Mouse (Mus musculus) adrenal gland, adult 10 weeks (tissue): ENCODE results near the gene Gm20547. TPM values are rescaled to one million over a fixed set of nuclear protein-coding genes. Genes with fewer than 3 reads are reported as not detected.

Experiments used
- polyA plus RNA-seq: library from polyadenylated mRNA; stranded (reverse); fragments of 350-450 nt; fragmentation: Illumina TruSeq; extraction: RNeasy Lipid Tissue Mini Kit (QIAGEN cat#74804); gene quantifications from one replicate; pipeline ENCODE4 v1.2.3, GENCODE M21; 2014; ENCODE audit warnings: low read depth, low replicate concordance

The Gm20547 gene
- 1.3 TPM for polyA plus RNA-seq

DNA sequence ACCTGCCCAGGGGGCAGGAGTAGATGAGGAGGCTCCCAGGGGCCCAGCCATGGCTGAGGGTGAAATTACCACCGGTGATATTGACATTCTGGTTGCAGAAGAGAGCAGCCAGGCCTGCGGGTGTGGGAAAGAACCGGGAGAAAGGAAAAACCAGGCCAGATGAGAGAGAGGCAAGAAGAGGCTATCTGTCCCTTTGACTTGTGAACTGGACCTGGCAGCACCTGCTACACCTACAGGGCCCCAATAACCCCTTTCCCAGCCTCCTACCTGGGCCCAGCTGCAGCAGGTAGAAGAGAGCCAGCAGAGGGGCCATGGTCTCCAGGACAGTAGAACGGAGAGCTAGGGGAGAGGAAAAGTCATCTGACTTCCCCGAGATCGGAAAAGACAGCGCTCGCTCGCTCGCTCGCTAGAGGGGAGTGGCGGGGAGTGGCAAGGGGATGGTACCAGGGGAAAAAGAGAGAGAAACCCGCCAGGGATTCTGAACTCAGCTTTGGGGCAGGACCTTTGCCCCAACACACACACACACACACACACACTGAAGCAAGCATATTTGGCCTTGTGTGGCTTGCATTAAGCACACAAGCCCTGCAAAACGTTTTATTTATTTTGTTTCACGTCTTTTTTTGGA, at the start of gene Gm20547:
TSS of gene Gm20547 (minus strand) at position 360 of the 628 bp plus-strand sequence.

DNA sequence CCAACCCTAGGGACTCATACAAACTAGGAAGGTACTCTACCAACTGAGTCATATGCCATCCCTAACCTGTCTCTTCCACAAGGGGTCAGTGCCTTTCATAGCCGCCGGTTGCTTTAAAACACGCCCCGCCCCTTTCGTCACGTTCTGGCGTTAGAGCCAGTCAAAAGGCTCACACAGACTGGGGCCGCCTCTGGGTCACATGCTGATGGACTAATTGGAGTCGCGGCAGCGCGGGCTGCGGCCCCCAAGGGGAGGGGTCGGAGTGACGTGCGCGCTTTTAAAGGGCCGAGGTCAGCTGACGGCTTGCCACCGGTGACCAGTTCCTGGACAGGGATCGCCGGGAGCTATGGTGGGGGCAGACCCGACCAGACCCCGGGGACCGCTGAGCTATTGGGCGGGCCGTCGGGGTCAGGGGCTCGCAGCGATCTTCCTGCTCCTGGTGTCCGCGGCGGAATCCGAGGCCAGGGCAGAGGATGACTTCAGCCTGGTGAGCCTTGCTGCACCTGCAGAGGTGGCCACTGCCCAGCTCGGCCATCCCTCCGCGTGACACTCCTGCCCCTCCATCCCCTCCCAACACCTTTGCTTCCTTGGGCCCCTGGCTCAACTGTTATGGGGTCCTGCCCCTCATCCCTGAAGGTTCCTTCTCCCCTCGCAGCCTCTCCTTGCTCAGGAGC, 49.4 kb upstream of the Gm20547 start, which contains the start of gene Neu1:
TSS of gene Neu1 (plus strand) at position 193 of the 674 bp plus-strand sequence.

GRCm38 (mm10) chr17:34913930-34914665, 32.3 kb upstream of the Gm20547 start, which contains the start of gene Slc44a4:
Gene Slc44a4, plus strand, starts transcription at chr17:34914466.

DNA sequence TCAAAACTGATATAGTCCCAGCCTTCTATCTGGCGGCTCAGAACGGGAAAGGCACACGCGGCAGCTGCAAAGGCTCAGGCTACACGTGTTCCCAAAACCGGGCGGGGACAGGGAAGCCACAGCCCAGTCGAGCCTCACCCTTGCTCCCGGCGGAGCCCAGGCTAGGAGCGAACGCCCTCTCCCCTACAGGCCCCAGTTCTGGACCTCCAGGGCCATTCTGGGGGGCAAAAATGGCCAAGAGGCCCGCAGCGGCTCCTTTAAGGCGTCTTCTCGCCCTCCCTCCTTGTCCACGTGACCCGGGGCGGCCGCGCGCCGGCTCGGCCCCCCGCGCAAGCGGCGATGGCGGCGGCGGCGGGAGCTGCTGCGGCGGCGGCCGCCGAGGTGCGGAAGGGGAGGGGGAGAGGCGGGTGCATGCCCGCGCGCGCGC, 16.3 kb upstream of the Gm20547 start, which contains the start of the genes C2 and Ehmt2:
TSS of gene C2 (minus strand) at position 106 of the 427 bp plus-strand sequence.
TSS of gene Ehmt2 (plus strand) at position 310 of the 427 bp plus-strand sequence.

DNA sequence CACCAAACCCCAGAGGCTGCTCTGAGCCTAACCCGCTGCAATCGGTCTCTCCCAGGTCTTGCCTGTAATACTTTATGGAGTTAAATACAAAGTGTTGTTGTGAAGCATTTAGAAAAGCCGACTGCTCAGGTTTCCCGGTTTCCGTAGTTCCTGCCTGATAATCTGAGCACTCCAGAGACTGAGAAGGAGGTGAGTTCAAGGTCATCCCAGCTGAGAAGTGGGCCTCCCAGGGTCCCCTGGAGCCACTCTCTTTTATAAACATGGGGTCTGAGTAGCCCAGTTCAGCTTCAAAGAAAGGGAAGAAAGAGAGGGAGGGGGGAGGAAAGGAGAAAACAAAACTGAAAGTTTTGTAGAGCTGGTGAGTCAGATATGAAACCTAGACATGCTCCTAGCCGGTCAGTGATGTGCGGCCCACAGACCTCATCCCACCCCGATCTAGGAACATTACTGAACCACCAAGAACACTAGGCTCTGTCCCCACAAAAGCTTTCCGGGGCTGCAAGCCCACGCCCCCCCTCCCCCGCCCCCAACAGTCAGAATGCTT, 2.4 kb downstream of the Gm20547 start, which contains the start of gene Zbtb12:
TSS of gene Zbtb12 (plus strand) at position 148 of the 544 bp plus-strand sequence.

GRCm38 (mm10) chr17:34862416-34863081, 19.3 kb downstream of the Gm20547 start, which contains the start of gene Cfb:
Gene Cfb, minus strand, starts transcription at chr17:34862518.

DNA sequence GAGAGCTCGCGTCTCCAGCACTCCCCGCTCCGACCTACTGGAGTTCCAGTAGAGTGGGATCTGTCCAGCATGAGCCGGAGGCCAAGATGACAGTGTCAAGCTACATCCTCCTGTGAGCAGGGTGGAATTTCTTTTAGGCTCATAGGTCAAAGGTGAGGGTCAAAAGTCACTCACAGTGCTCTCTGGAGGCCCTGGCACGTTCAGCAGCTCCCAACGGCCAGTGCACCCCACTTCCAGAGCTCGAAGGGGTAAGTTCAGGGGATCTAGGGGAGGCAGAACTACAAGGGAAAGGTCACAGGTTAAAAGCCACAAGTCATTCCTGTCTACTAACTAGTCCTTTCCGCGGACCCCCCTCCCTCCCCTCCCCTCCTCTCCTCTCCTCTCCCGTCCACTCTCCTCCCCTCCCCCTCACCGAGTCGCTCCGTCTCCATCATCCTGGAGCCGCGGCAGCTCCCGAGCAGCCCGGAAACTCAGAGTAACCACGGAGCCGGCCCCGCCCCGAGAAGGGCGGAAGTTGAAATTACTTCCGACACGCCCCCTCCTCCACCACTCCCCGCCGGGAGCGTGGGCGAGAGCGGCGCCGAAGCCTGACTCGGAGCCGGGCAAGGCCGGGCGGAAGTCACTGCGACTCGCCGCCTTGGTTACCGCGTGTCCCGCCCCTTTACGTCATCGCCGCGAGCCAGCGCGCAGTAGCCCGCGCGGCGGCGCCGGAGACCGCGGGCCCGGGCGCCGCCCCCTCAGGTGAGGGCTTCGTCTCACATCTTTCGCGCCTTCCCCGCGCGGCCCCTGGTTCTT, 31.9 kb downstream of the Gm20547 start, which contains the start of the genes Skiv2l and Nelfe:
TSS of gene Skiv2l (minus strand) at position 489 of the 795 bp plus-strand sequence.
TSS of gene Nelfe (plus strand) at position 670 of the 795 bp plus-strand sequence.

DNA sequence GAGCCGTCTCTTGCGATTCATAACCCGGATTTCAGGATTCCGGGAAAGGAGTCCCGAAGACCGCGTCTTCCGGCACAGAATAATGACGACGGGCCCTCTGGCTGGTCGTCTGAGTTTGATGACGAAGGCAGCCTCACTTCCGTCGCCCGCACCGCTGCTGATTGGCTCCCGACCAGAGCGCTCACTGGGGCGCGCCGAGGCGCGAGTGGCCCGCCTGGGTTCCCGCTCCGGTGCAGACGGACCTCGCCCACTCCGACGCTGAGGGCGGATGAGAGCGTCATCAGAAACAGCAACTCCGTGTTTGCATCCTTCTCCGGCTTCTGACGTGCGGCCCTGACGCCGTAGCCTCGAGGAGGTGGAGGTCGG, 45.0 kb downstream of the Gm20547 start, which contains the start of the genes Stk19 and Dxo:
TSS of gene Stk19 (minus strand) at position 90 of the 366 bp plus-strand sequence.
TSS of gene Dxo (plus strand) at position 164 of the 366 bp plus-strand sequence.

Other genes starting within 250 kb of the Gm20547 start
- 4.7 TPM for gene Fkbpl, start 237.3 kb downstream of the Gm20547 start, polyA plus RNA-seq
- gene Atf6b, start 234.9 kb downstream of the Gm20547 start, polyA plus RNA-seq: 2.6 TPM
- gene Tnxb, start 211.5 kb downstream of the Gm20547 start, polyA plus RNA-seq: 0.17 TPM
- gene C4b, start 138.2 kb downstream of the Gm20547 start, polyA plus RNA-seq: 9.4 TPM
- 560 TPM for gene Cyp21a1, start 77.5 kb downstream of the Gm20547 start, polyA plus RNA-seq
- 11.5 TPM for gene Stk19, start 45.1 kb downstream of the Gm20547 start, polyA plus RNA-seq
- 3.9 TPM for gene Dxo, start 45.0 kb downstream of the Gm20547 start, polyA plus RNA-seq
- 3.8 TPM for gene Skiv2l, start 31.8 kb downstream of the Gm20547 start, polyA plus RNA-seq
- 2.9 TPM for gene Nelfe, start 31.7 kb downstream of the Gm20547 start, polyA plus RNA-seq
- gene Cfb, start 19.5 kb downstream of the Gm20547 start, polyA plus RNA-seq: 1.3 TPM
- 2.7 TPM for gene Zbtb12, start 2.6 kb downstream of the Gm20547 start, polyA plus RNA-seq
- 20.2 TPM for gene C2, start 16.2 kb upstream of the Gm20547 start, polyA plus RNA-seq
- 10.5 TPM for gene Ehmt2, start 16.4 kb upstream of the Gm20547 start, polyA plus RNA-seq
- gene Slc44a4, start 32.4 kb upstream of the Gm20547 start, polyA plus RNA-seq: not detected
- gene Neu1, start 49.2 kb upstream of the Gm20547 start, polyA plus RNA-seq: 3.5 TPM
- gene Hspa1b, start 77.2 kb upstream of the Gm20547 start, polyA plus RNA-seq: 46.5 TPM
- gene Gm20481, start 87.9 kb upstream of the Gm20547 start, polyA plus RNA-seq: not detected
- 23.9 TPM for gene Hspa1a, start 90.1 kb upstream of the Gm20547 start, polyA plus RNA-seq
- gene Hspa1l, start 90.7 kb upstream of the Gm20547 start, polyA plus RNA-seq: not detected
- gene Lsm2, start 99.8 kb upstream of the Gm20547 start, polyA plus RNA-seq: 9.4 TPM
- gene Vars, start 118.9 kb upstream of the Gm20547 start, polyA plus RNA-seq: 10.7 TPM
- gene Vwa7, start 134.5 kb upstream of the Gm20547 start, polyA plus RNA-seq: not detected
- gene Sapcd1, start 146.0 kb upstream of the Gm20547 start, polyA plus RNA-seq: not detected
- not detected for gene Msh5, start 164.7 kb upstream of the Gm20547 start, polyA plus RNA-seq
- 23.6 TPM for gene Clic1, start 167.9 kb upstream of the Gm20547 start, polyA plus RNA-seq
- gene Ddah2, start 177.0 kb upstream of the Gm20547 start, polyA plus RNA-seq: not detected
- not detected for gene Ly6g6c, start 183.3 kb upstream of the Gm20547 start, polyA plus RNA-seq
- not detected for gene Mpig6b, start 184.1 kb upstream of the Gm20547 start, polyA plus RNA-seq
- gene Ly6g6e, start 194.9 kb upstream of the Gm20547 start, polyA plus RNA-seq: not detected
- not detected for gene Ly6g6d, start 196.0 kb upstream of the Gm20547 start, polyA plus RNA-seq
- not detected for gene Ly6g6f, start 203.6 kb upstream of the Gm20547 start, polyA plus RNA-seq
- gene Abhd16a, start 207.2 kb upstream of the Gm20547 start, polyA plus RNA-seq: 4.8 TPM
- not detected for gene Ly6g5c, start 226.2 kb upstream of the Gm20547 start, polyA plus RNA-seq
- gene Ly6g5b, start 233.4 kb upstream of the Gm20547 start, polyA plus RNA-seq: not detected
- 1.4 TPM for gene Gpank1, start 239.4 kb upstream of the Gm20547 start, polyA plus RNA-seq
- 163 TPM for gene Csnk2b, start 240.0 kb upstream of the Gm20547 start, polyA plus RNA-seq
- gene D17H6S53E, start 244.3 kb upstream of the Gm20547 start, polyA plus RNA-seq: 1.3 TPM